Mouse (Mus musculus): Measurements from ENCODE around the gene Zfp106.

Gene Zfp106

GRCm38 (mm10) chr2:120476277-120477087 lies 87.2 kb downstream of the Zfp106 start:
- no peak for DNase-seq (ENCODE audit: low spot score in 2 of 2)

GRCm38 (mm10) chr2:120470856-120471255 lies 92.8 kb downstream of the Zfp106 start:
- DNase-seq (ENCODE audit: low spot score in 2 of 2), result no peak

GRCm38 (mm10) chr2:120469715-120470114 lies 93.9 kb downstream of the Zfp106 start:
- DNase-seq (ENCODE audit: low spot score in 2 of 2), result no peak

- no peak for DNase-seq (ENCODE audit: low spot score in 2 of 2)
Measured at GRCm38 (mm10) chr2:120469220-120469619, 94.4 kb downstream of the Zfp106 start.

GRCm38 (mm10) chr2:120468011-120468410 lies 95.6 kb downstream of the Zfp106 start:
- no peak for DNase-seq (ENCODE audit: low spot score in 2 of 2)

GRCm38 (mm10) chr2:120465397-120465785 lies 98.3 kb downstream of the Zfp106 start:
- no peak for DNase-seq (ENCODE audit: low spot score in 2 of 2)

- DNase-seq (ENCODE audit: low spot score in 2 of 2), result no peak
Measured at GRCm38 (mm10) chr2:120464732-120465396, 98.8 kb downstream of the Zfp106 start.

- DNase-seq (ENCODE audit: low spot score in 2 of 2), result no peak
Measured at GRCm38 (mm10) chr2:120464091-120464490, 99.6 kb downstream of the Zfp106 start.

GRCm38 (mm10) chr2:120463328-120463727 lies 100.3 kb downstream of the Zfp106 start:
- DNase-seq (ENCODE audit: low spot score in 2 of 2), result no peak

GRCm38 (mm10) chr2:120460216-120460615 lies 103.4 kb downstream of the Zfp106 start:
- DNase-seq (ENCODE audit: low spot score in 2 of 2), result no peak
